Mouse (Mus musculus): ENCODE data around the gene Spg7. TPM values are rescaled to one million over a fixed set of nuclear protein-coding genes. Genes with fewer than 3 reads are reported as not detected.

Spg7 gene
- total RNA-seq (2014; rRNA removed; ENCODE audit: low replicate concordance) (72.8 and 83.1 TPM in 2 replicates), polyA plus RNA-seq (2015; fragmentation: Nextera tagmentation; extraction: Ambion mirVana) (63.3 and 65.1 TPM in 2 replicates)

DNA sequence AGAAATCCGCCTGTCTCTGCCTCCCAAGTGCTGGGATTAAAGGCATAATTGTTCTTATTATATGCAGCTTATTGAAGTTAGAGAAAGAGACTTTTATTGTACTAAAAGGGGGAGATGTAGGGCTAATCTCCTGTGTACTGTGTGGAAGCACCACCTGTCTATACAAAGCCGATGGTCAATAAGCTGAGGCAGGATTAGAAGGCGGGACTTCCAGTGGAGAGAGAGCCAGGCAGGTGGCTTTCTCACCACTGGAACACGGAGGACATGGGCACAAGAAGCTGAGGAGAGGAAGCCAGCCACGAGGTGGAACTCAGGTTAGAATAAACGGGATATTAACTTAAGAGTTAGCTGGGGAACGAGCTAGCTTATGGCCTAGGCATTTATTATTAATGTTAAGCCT, at the start of gene Spg7:
Gene Spg7 (plus strand): TSS at position 222 of the 400 bp plus-strand sequence.
- no peak within 1 kb of the TSS for H3K4me2 ChIP-seq (ENCODE audit: low read depth, low read length)
- no peaks in the 10 kb centered on the region for H3K9me3 ChIP-seq (replicated peaks; ENCODE audit: control insufficient read depth, low read length)
- H3K4me1 ChIP-seq (ENCODE audit: control insufficient read depth, insufficient read depth): peaks cover 9% of the 10 kb centered on the region; the same call in 1 of the 2 replicates
- H3K27ac ChIP-seq (ENCODE audit: low read depth): no peak within 1 kb of the TSS
- H3K9ac ChIP-seq (replicated peaks; ENCODE audit: low read depth, low read length): no peak within 1 kb of the TSS
- no peak for TF ChIP-seq EP300 (IDR thresholded peaks at IDR 0.05; ENCODE audit: low read depth)
- DNase-seq (ENCODE audit: low spot score) (no peak), ATAC-seq (ENCODE audit: insufficient read depth, low read depth) (no peak)
- 75% methylated on average over 7 of the region's 7 CpGs for WGBS
- no peak within 1 kb of the TSS for H3K4me3 ChIP-seq (ENCODE audit: low read depth, low read length)
- H3K36me3 ChIP-seq (replicated peaks; ENCODE audit: control insufficient read depth, insufficient read depth, low read length): peaks cover 9% of the 10 kb centered on the region; the same call in 1 of the 2 replicates
- H3K27me3 ChIP-seq (ENCODE audit: control insufficient read depth, insufficient read depth, low read length): no peaks in the 10 kb centered on the region

DNA sequence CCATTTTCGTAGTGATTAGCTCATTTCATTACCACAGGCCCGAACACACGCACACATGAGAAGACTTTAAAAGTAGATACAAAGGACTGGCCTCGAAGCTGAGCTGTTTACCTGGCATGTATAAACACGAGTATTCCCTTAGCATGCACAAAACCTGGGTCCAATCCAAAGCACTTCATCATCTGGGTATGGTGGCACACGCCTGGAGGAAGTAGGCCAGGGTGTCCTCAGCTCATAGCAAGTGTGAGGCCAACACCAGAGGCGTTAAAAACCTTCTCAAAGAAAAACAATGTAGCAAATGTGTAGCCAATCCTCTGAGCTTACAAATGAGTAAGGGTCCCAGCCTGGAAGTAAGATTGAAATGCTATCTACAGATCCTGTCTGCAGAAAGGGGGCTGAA, 48.3 kb upstream of the Spg7 start:
- H3K4me2 ChIP-seq (ENCODE audit: low read depth, low read length): no peak overlapping the region
- no peak for TF ChIP-seq EP300 (IDR thresholded peaks at IDR 0.05; ENCODE audit: low read depth)
- no peak for TF ChIP-seq CTCF (IDR thresholded peaks at IDR 0.05; ENCODE audit: low read depth)
- no peaks in the 10 kb centered on the region for H3K36me3 ChIP-seq (replicated peaks; ENCODE audit: control insufficient read depth, insufficient read depth, low read length)
- H3K9me3 ChIP-seq (replicated peaks; ENCODE audit: control insufficient read depth, low read length): no peaks in the 10 kb centered on the region
- no peak overlapping the region for H3K9ac ChIP-seq (replicated peaks; ENCODE audit: low read depth, low read length)
- 59% methylated on average over 7 of the region's 7 CpGs for WGBS
- H3K27ac ChIP-seq (ENCODE audit: low read depth): no peak overlapping the region
- ATAC-seq (ENCODE audit: insufficient read depth, low read depth) (no peak), DNase-seq (ENCODE audit: low spot score) (no peak)
- no peak overlapping the region for H3K4me3 ChIP-seq (ENCODE audit: low read depth, low read length)
- peaks cover 24% of the 10 kb centered on the region for H3K4me1 ChIP-seq (ENCODE audit: control insufficient read depth, insufficient read depth)
- H3K27me3 ChIP-seq (ENCODE audit: control insufficient read depth, insufficient read depth, low read length): no peaks in the 10 kb centered on the region

DNA sequence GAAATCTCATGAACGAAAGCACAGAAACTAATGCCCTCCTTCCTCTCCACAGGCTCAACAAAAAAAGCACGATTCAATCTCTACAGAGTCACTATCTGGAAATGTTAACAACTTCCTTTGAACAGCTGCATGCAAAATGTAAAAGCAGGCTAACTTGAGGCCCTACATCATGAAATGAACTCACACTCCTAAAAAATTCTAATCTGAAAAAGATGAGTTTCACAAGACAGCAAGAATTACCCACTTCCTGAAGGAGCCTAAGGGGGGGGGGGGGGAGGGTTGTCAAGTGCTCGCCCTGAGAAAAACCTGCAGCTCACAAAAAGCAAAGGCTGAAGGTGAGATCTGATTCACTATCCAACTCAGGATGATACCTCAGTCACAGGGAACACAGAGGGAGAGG, 47.7 kb upstream of the Spg7 start:
- ATAC-seq (ENCODE audit: insufficient read depth, low read depth): no peak
- 32% methylated on average over 3 of the region's 3 CpGs for WGBS

DNA sequence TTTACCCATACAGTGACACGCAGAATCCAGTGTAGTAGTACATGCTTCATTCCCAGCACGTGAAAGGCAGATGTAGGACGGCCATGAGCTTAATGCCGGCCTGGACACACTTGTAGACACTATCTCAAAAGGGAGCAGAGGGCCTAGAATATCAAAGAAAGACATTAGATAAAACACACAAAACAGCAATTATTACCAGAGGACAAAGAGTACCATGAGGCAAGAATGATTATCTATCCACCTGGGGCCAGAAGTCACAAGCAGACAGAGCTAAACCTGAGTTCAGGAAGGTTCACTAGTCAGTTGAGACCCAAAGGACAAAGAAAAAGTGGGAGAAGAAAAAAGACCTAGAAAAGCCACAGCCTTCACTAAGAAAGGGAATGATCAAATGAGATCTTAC, 45.6 kb upstream of the Spg7 start:
- TF ChIP-seq CTCF (IDR thresholded peaks at IDR 0.05; ENCODE audit: low read depth) (no peak), EP300 (IDR thresholded peaks at IDR 0.05; ENCODE audit: low read depth) (no peak)
- Histone ChIP-seq H3K4me2 (ENCODE audit: low read depth, low read length) (no peak overlapping the region), H3K4me1 (ENCODE audit: control insufficient read depth, insufficient read depth) (peaks cover 36% of the 10 kb centered on the region), H3K4me3 (ENCODE audit: low read depth, low read length) (no peak overlapping the region), H3K36me3 (replicated peaks; ENCODE audit: control insufficient read depth, insufficient read depth, low read length) (no peaks in the 10 kb centered on the region), H3K27ac (ENCODE audit: low read depth) (no peak overlapping the region), H3K27me3 (ENCODE audit: control insufficient read depth, insufficient read depth, low read length) (no peaks in the 10 kb centered on the region), H3K9me3 (replicated peaks; ENCODE audit: control insufficient read depth, low read length) (no peaks in the 10 kb centered on the region), H3K9ac (replicated peaks; ENCODE audit: low read depth, low read length) (no peak overlapping the region)
- ATAC-seq (ENCODE audit: insufficient read depth, low read depth) (no peak), DNase-seq (ENCODE audit: low spot score) (no peak)
- 80% methylated on average over 4 of the region's 4 CpGs for WGBS

More for the DNA sequence above, 47.7 kb upstream of the Spg7 start:
- H3K9ac ChIP-seq (replicated peaks; ENCODE audit: low read depth, low read length): no peak overlapping the region
- H3K36me3 ChIP-seq (replicated peaks; ENCODE audit: control insufficient read depth, insufficient read depth, low read length): no peaks in the 10 kb centered on the region
- H3K9me3 ChIP-seq (replicated peaks; ENCODE audit: control insufficient read depth, low read length): no peaks in the 10 kb centered on the region
- no peak overlapping the region for H3K27ac ChIP-seq (ENCODE audit: low read depth)
- peaks cover 21% of the 10 kb centered on the region for H3K4me1 ChIP-seq (ENCODE audit: control insufficient read depth, insufficient read depth)
- H3K4me3 ChIP-seq (ENCODE audit: low read depth, low read length): no peak overlapping the region
- H3K4me2 ChIP-seq (ENCODE audit: low read depth, low read length): no peak overlapping the region
- DNase-seq (ENCODE audit: low spot score): no peak
- no peak for TF ChIP-seq EP300 (IDR thresholded peaks at IDR 0.05; ENCODE audit: low read depth)
- no peak for TF ChIP-seq CTCF (IDR thresholded peaks at IDR 0.05; ENCODE audit: low read depth)
- no peaks in the 10 kb centered on the region for H3K27me3 ChIP-seq (ENCODE audit: control insufficient read depth, insufficient read depth, low read length)

DNA sequence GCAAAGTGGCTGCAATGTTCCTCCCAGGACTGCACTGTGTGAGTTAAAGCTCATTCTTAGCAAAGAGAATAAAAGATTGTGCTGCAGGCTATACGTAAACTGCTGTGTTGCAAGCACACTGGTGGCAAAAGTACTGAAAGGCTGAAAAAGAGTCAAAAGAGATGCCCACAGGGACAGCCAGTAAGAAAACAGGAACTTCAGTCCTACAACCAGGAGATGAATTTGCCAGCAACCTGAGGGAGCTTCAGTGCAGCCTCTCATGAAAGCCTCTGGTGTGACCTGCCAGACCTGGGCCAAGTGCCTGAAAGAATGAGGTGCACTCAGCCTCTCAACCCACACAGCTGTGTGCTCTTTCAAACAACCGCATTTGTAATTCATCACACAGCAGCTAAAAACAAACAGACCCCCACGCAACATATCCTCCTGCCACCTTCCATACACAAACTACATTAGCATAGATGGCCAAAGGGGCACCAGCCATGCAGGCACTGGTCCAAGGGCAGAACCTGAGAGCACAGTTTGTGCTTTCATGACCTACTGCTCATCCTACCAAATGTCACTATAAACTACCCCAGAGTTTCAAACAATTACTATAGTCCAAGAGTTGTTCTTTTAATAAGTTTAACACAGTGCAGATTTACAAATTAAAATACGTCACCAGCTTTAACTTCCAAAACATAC, 44.1 kb upstream of the Spg7 start:
- DNase-seq (ENCODE audit: low spot score): no peak
- H3K27ac ChIP-seq (ENCODE audit: low read depth): no peak overlapping the region; the same call in 1 of the 2 replicates
- no peaks in the 10 kb centered on the region for H3K9me3 ChIP-seq (replicated peaks; ENCODE audit: control insufficient read depth, low read length)
- peaks cover 40% of the 10 kb centered on the region for H3K4me1 ChIP-seq (ENCODE audit: control insufficient read depth, insufficient read depth)
- H3K4me2 ChIP-seq (ENCODE audit: low read depth, low read length): no peak overlapping the region
- H3K4me3 ChIP-seq (ENCODE audit: low read depth, low read length): no peak overlapping the region
- H3K36me3 ChIP-seq (replicated peaks; ENCODE audit: control insufficient read depth, insufficient read depth, low read length): no peaks in the 10 kb centered on the region
- WGBS: 67% methylated on average over 4 of the region's 4 CpGs
- no peaks in the 10 kb centered on the region for H3K27me3 ChIP-seq (ENCODE audit: control insufficient read depth, insufficient read depth, low read length)
- no peak overlapping the region for H3K9ac ChIP-seq (replicated peaks; ENCODE audit: low read depth, low read length)
- TF ChIP-seq EP300 (IDR thresholded peaks at IDR 0.05; ENCODE audit: low read depth) (no peak), CTCF (IDR thresholded peaks at IDR 0.05; ENCODE audit: low read depth) (no peak)
- ATAC-seq (ENCODE audit: insufficient read depth, low read depth): no peak

DNA sequence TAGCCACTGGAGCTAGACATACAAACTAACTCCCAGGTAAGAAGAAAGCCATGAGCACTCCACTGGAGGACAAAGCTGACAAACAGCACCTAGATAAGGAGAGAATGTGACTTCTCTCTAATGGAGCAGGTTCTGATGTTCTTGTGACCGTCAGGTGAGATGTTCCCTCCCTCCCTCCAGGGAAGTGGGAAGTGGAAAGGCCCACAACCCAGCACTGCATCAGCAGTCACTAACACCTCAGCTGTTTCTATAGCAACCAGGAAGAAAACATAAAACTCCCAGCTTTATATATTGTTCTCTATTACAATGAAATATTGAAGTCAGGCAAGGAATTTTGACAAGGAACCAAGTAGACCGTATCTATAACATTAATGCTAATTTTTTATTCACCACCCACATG, 42.7 kb upstream of the Spg7 start:
- H3K27me3 ChIP-seq (ENCODE audit: control insufficient read depth, insufficient read depth, low read length): no peaks in the 10 kb centered on the region
- no peaks in the 10 kb centered on the region for H3K9me3 ChIP-seq (replicated peaks; ENCODE audit: control insufficient read depth, low read length)
- no peak overlapping the region for H3K9ac ChIP-seq (replicated peaks; ENCODE audit: low read depth, low read length)
- no peak overlapping the region for H3K4me2 ChIP-seq (ENCODE audit: low read depth, low read length)
- no peak for TF ChIP-seq CTCF (IDR thresholded peaks at IDR 0.05; ENCODE audit: low read depth)
- no peak for TF ChIP-seq EP300 (IDR thresholded peaks at IDR 0.05; ENCODE audit: low read depth)
- H3K27ac ChIP-seq (ENCODE audit: low read depth): no peak overlapping the region
- DNase-seq (ENCODE audit: low spot score) (no peak), ATAC-seq (ENCODE audit: insufficient read depth, low read depth) (no peak)
- H3K4me1 ChIP-seq (ENCODE audit: control insufficient read depth, insufficient read depth): peaks cover 33% of the 10 kb centered on the region
- WGBS: 55% methylated on average over 2 of the region's 2 CpGs
- no peak overlapping the region for H3K4me3 ChIP-seq (ENCODE audit: low read depth, low read length)
- no peaks in the 10 kb centered on the region; the same call in 1 of the 2 replicates for H3K36me3 ChIP-seq (replicated peaks; ENCODE audit: control insufficient read depth, insufficient read depth, low read length)
